ENCODE assay signal across 25 mouse cellular contexts in the genomic region with DNA sequence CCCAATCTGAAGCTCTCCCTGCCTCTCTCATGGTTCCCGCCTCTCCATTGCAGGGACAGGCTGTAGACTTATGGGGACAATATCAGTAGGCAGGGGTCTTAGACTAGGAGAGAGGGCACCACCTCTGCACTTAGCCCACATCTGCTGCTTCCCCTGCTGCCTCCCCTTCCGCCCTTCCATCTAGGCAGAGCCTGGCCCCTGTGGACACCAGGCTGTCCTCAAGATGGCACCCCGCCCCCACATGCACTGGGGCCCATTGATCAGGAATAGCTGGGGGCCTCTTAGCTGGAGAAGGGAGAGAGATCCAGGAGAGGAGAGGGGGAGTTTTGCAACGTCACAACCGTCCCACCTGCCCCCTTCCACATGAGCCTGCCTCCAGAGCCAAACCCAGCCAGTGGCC. TPM values are rescaled to one million over a fixed set of nuclear protein-coding genes. Genes with fewer than 3 reads are reported as not detected.
DNase-seq lines count a peak whose midpoint lies in the region; ATAC-seq and TF ChIP-seq lines count a peak whose summit lies in the region.
"Had no signal": no experiment of that assay in that cellular context is flagged by ENCODE, and none has a peak within 500 bp of the region (broad histone marks: within the 10 kb centered on the region; RNA-seq: fewer than 3 reads in every experiment).

A gene (plus strand): TSS at position 337 of the 400 bp plus-strand sequence.

- H3K4me1 ChIP-seq in midbrain, embryonic 10.5 days, result peaks cover 11% of the 10 kb centered on the region; the same call in 1 of the 2 replicates
- no peaks in the 10 kb centered on the region for H3K4me1 ChIP-seq in midbrain, postnatal 0 days (ENCODE audit: insufficient read depth, low read length)
- peaks cover 6% of the 10 kb centered on the region; the same call in 1 of the 2 replicates for H3K4me1 ChIP-seq in intestine, embryonic 15.5 days (replicated peaks)
- H3K4me1 ChIP-seq: forebrain, embryonic 12.5 days had no signal

- 69% methylated on average over 5 of the region's 5 CpGs for WGBS in midbrain, embryonic 10.5 days
- WGBS in midbrain, postnatal 0 days, result 63% methylated on average over 5 of the region's 5 CpGs
- WGBS in intestine, embryonic 15.5 days, result 67% methylated on average over 5 of the region's 5 CpGs

- H3K4me2 ChIP-seq in midbrain, postnatal 0 days (ENCODE audit: low read depth, low read length, poor library complexity, severe bottlenecking), result no peak within 1 kb of the TSS
- H3K4me2 ChIP-seq in intestine, embryonic 15.5 days (replicated peaks), result 0 out of 2 replicates have a peak within 1 kb of the TSS, but pooled peaks have one; percentile 6
- H3K4me2 ChIP-seq: embryonic facial prominence, embryonic 13.5 days; forebrain, embryonic 12.5 days; hindbrain, embryonic 13.5 days had no signal

- H3K36me3 ChIP-seq in midbrain, embryonic 10.5 days, result no peaks in the 10 kb centered on the region
- H3K36me3 ChIP-seq in midbrain, postnatal 0 days (ENCODE audit: insufficient read depth, low read length), result no peaks in the 10 kb centered on the region
- no peaks in the 10 kb centered on the region for H3K36me3 ChIP-seq in intestine, embryonic 15.5 days
- H3K36me3 ChIP-seq: embryonic facial prominence, embryonic 13.5 days; forebrain, embryonic 12.5 days; hindbrain, embryonic 13.5 days had no signal

- DNase-seq in kidney, adult 18-20 months, result peak; percentile 20
- no peak for DNase-seq in kidney, postnatal 10 days
- DNase-seq in midbrain, embryonic 10.5 days (ENCODE audit: low spot score), result no peak
- DNase-seq in midbrain, postnatal 0 days (ENCODE audit: low spot score), result no peak
- DNase-seq in spleen, postnatal 4 days (ENCODE audit: low spot score in 2 of 2), result no peak
- no peak for DNase-seq in urinary bladder, postnatal 4 days (ENCODE audit: low spot score in 2 of 2)
- DNase-seq: adrenal gland, postnatal 10 days; cerebellum, adult 11 months; cerebellum, adult 8-10 months; cerebellum, postnatal 14 days; embryo, embryonic 11 days; gastrocnemius, postnatal 10 days; heart, adult 2 months; heart, postnatal 10 days; heart, postnatal 4 days had no signal

- 0 out of 2 replicates have a peak, but pooled peaks cover 5% of the 10 kb centered on the region for H3K27me3 ChIP-seq in midbrain, embryonic 10.5 days (ENCODE audit: low read depth, poor library complexity, severe bottlenecking)
- no peaks in the 10 kb centered on the region for H3K27me3 ChIP-seq in midbrain, postnatal 0 days (ENCODE audit: insufficient read depth, low read length)
- H3K27me3 ChIP-seq in intestine, embryonic 15.5 days (replicated peaks), result no peaks in the 10 kb centered on the region
- H3K27me3 ChIP-seq: embryonic facial prominence, embryonic 13.5 days; hindbrain, embryonic 13.5 days had no signal

- no peak for ATAC-seq in midbrain, postnatal 0 days (ENCODE audit: low FRiP score)
- ATAC-seq in intestine, embryonic 15.5 days, result no peak
- ATAC-seq: forebrain, embryonic 16.5 days had no signal

- H3K4me3 ChIP-seq in midbrain, embryonic 10.5 days, result no peak within 1 kb of the TSS
- no peak within 1 kb of the TSS for H3K4me3 ChIP-seq in midbrain, postnatal 0 days (ENCODE audit: low read depth, low read length)
- H3K4me3 ChIP-seq in intestine, embryonic 15.5 days (replicated peaks), result no peak within 1 kb of the TSS
- H3K4me3 ChIP-seq: embryonic facial prominence, embryonic 13.5 days; forebrain, embryonic 12.5 days; heart, adult 2 months; hindbrain, embryonic 13.5 days had no signal

- peak within 1 kb of the TSS; percentile 42; the same call in 1 of the 2 replicates for H3K27ac ChIP-seq in midbrain, embryonic 10.5 days (replicated peaks)
- no peak within 1 kb of the TSS for H3K27ac ChIP-seq in midbrain, postnatal 0 days (ENCODE audit: low read depth, low read length)
- H3K27ac ChIP-seq in intestine, embryonic 15.5 days, result no peak within 1 kb of the TSS
- H3K27ac ChIP-seq: embryonic facial prominence, embryonic 13.5 days; forebrain, embryonic 12.5 days; heart, adult 2 months; hindbrain, embryonic 13.5 days had no signal

- no peak for TF ChIP-seq CTCF in midbrain, postnatal 0 days (IDR thresholded peaks at IDR 0.05)

- no peak within 1 kb of the TSS for H3K9ac ChIP-seq in midbrain, postnatal 0 days (replicated peaks; ENCODE audit: low read length, poor library complexity, severe bottlenecking)
- no peak within 1 kb of the TSS for H3K9ac ChIP-seq in intestine, embryonic 15.5 days
- H3K9ac ChIP-seq: forebrain, embryonic 12.5 days had no signal

- peaks cover 6% of the 10 kb centered on the region; the same call in 1 of the 2 replicates for H3K9me3 ChIP-seq in midbrain, embryonic 10.5 days (replicated peaks)
- H3K9me3 ChIP-seq in midbrain, postnatal 0 days (ENCODE audit: low read length), result no peaks in the 10 kb centered on the region
- no peaks in the 10 kb centered on the region for H3K9me3 ChIP-seq in intestine, embryonic 15.5 days
- H3K9me3 ChIP-seq: embryonic facial prominence, embryonic 13.5 days; hindbrain, embryonic 13.5 days had no signal

RNA-seq across cellular contexts. Expression of the gene that starts here (rescaled TPM):
- not detected in 2 replicates for polyA plus RNA-seq in midbrain, embryonic 10.5 days (2016; fragmentation: Nextera tagmentation; extraction: Ambion mirVana)
- total RNA-seq in midbrain, postnatal 0 days (2014; rRNA removed), result not detected in 2 replicates
- polyA plus RNA-seq in midbrain, postnatal 0 days (2015; fragmentation: Nextera tagmentation; extraction: Ambion mirVana), result not detected in 2 replicates
- 0.35 and 0.38 TPM in 2 replicates for polyA plus RNA-seq in intestine, embryonic 15.5 days (2015; fragmentation: Nextera tagmentation; extraction: Ambion mirVana)
- total RNA-seq: adrenal gland, postnatal 10 days; common myeloid progenitor, adult 5-6 weeks; ES-E14; gastrocnemius, postnatal 10 days; gastrocnemius, postnatal 4 days; heart, adult 2 months; heart, postnatal 10 days; heart, postnatal 4 days had no signal
- polyA plus RNA-seq: embryonic facial prominence, embryonic 13.5 days; forebrain, embryonic 12.5 days; forebrain, embryonic 16.5 days; frontal cortex, adult 2 months; heart, embryonic 14.5 days had no signal
